Mouse (Mus musculus): ENCODE measurements around the gene Cngb1.

Cngb1 gene

GRCm38 (mm10) chr8:95306431-95306830 is at the start of gene Cngb1:
TSS of gene Cngb1 (minus strand) at chr8:95306585.
- no peak for DNase-seq

- DNase-seq, result no peak
These were observed 48.2 kb upstream of the Cngb1 start for GRCm38 (mm10) chr8:95354606-95355005.

- peak; percentile 64 to 72 for DNase-seq
These were observed 46.8 kb upstream of the Cngb1 start for GRCm38 (mm10) chr8:95352871-95353866.

GRCm38 (mm10) chr8:95352151-95352870 is 45.9 kb upstream of the Cngb1 start, which contains the start of gene Mmp15:
TSS of gene Mmp15 (plus strand) at chr8:95352268.
- DNase-seq, result peak; percentile 60 to 71

- DNase-seq, result no peak
These were observed 45.1 kb upstream of the Cngb1 start for GRCm38 (mm10) chr8:95351461-95351860.

GRCm38 (mm10) chr8:95348811-95349630 is 42.6 kb upstream of the Cngb1 start:
- peak; percentile 77 to 83 for DNase-seq

GRCm38 (mm10) chr8:95348356-95348755 is 42.0 kb upstream of the Cngb1 start:
- DNase-seq, result no peak

- DNase-seq, result peak; percentile 88 to 93
These were observed 40.5 kb upstream of the Cngb1 start for GRCm38 (mm10) chr8:95346643-95347545.

GRCm38 (mm10) chr8:95344668-95345067 is 38.3 kb upstream of the Cngb1 start:
- no peak for DNase-seq

- no peak for DNase-seq
These were observed 35.3 kb upstream of the Cngb1 start for GRCm38 (mm10) chr8:95341721-95342120.

GRCm38 (mm10) chr8:95336363-95336762 is 30.0 kb upstream of the Cngb1 start:
- DNase-seq, result no peak

GRCm38 (mm10) chr8:95335706-95336105 is 29.3 kb upstream of the Cngb1 start:
- no peak for DNase-seq

- DNase-seq, result no peak
These were observed 26.2 kb upstream of the Cngb1 start for GRCm38 (mm10) chr8:95332437-95333199.

- peak; percentile 93 to 95 for DNase-seq
These were observed 25.5 kb upstream of the Cngb1 start, which contains the start of the genes Zfp319 and Usb1 for GRCm38 (mm10) chr8:95331720-95332436. TSS of gene Zfp319 (minus strand) at chr8:95331950. TSS of gene Usb1 (plus strand) at chr8:95332284.

- DNase-seq, result no peak
These were observed 24.9 kb upstream of the Cngb1 start for GRCm38 (mm10) chr8:95331156-95331719.

- no peak for DNase-seq
These were observed 24.0 kb upstream of the Cngb1 start for GRCm38 (mm10) chr8:95330367-95330766.

- DNase-seq, result no peak
These were observed 21.6 kb upstream of the Cngb1 start for GRCm38 (mm10) chr8:95327866-95328465.

GRCm38 (mm10) chr8:95326822-95327221 is 20.4 kb upstream of the Cngb1 start:
- no peak for DNase-seq

- no peak for DNase-seq
These were observed 18.3 kb upstream of the Cngb1 start for GRCm38 (mm10) chr8:95324646-95325045.
